In genomic region chr8:116242972-116243371, GRCm38 (mm10) we compare ENCODE assay signal across 21 mouse cellular contexts.
"Had no signal": no experiment of that assay in that cellular context is flagged by ENCODE, and none has a peak within 500 bp of the region (broad histone marks: within the 10 kb centered on the region; RNA-seq: fewer than 3 reads in every experiment).

No protein-coding gene starts in this region.

- H3K4me3 ChIP-seq: layer of hippocampus, adult 2 months; left cerebral cortex, adult 2 months; limb, embryonic 12.5 days; liver, embryonic 12.5 days; liver, embryonic 15.5 days; lung, embryonic 15.5 days; midbrain, embryonic 12.5 days; myocyte; neural tube, embryonic 15.5 days had no signal

- H3K27ac ChIP-seq: kidney, postnatal 0 days; layer of hippocampus, adult 2 months; left cerebral cortex, adult 2 months; liver, embryonic 12.5 days; liver, embryonic 15.5 days; lung, embryonic 15.5 days; midbrain, embryonic 12.5 days; neural tube, embryonic 15.5 days had no signal

- H3K4me1 ChIP-seq: liver, embryonic 12.5 days; liver, embryonic 15.5 days had no signal

- ATAC-seq: intestine, postnatal 0 days; liver, embryonic 12.5 days; midbrain, embryonic 16.5 days had no signal

- DNase-seq: kidney, adult 2 months; kidney, postnatal 25 days; layer of hippocampus, postnatal 36 days; liver; lung, adult 18-20 months; lung, postnatal 10 days; lung, postnatal 36 days; thymus, adult 18-20 months; thymus, postnatal 36 days had no signal

- H3K4me2 ChIP-seq: limb, embryonic 12.5 days; liver, embryonic 12.5 days; liver, embryonic 15.5 days; lung, embryonic 15.5 days; midbrain, embryonic 12.5 days; neural tube, embryonic 15.5 days had no signal

- H3K27me3 ChIP-seq: liver, embryonic 12.5 days; liver, embryonic 15.5 days; lung, embryonic 15.5 days had no signal

- H3K9ac ChIP-seq: limb, embryonic 12.5 days; liver, embryonic 12.5 days; liver, embryonic 15.5 days; lung, embryonic 15.5 days; midbrain, embryonic 12.5 days; neural tube, embryonic 15.5 days had no signal

- H3K36me3 ChIP-seq: limb, embryonic 12.5 days; liver, embryonic 12.5 days; liver, embryonic 15.5 days; lung, embryonic 15.5 days; midbrain, embryonic 12.5 days; neural tube, embryonic 15.5 days had no signal

- H3K9me3 ChIP-seq: limb, embryonic 12.5 days; liver, embryonic 12.5 days; liver, embryonic 15.5 days; lung, embryonic 15.5 days; midbrain, embryonic 12.5 days; neural tube, embryonic 15.5 days had no signal
